Mouse (Mus musculus) fibroblast of lung, adult 2 months (primary cell): Measurements from ENCODE around the gene Gjd3.
A peak's percentile ranks its signal among the peaks of the same experiment; 100 is the strongest.
"Not testable (repeated sequence)": the region's sequence is repeated elsewhere in the genome, so short reads cannot be mapped to it uniquely, and the experiment has no call there.

Experiments
- DNase-seq: peaks from one replicate; pipeline ENCODE4 v3.0.0-alpha.2; 2011; ENCODE audit warnings: low read depth

The Gjd3 gene

DNA sequence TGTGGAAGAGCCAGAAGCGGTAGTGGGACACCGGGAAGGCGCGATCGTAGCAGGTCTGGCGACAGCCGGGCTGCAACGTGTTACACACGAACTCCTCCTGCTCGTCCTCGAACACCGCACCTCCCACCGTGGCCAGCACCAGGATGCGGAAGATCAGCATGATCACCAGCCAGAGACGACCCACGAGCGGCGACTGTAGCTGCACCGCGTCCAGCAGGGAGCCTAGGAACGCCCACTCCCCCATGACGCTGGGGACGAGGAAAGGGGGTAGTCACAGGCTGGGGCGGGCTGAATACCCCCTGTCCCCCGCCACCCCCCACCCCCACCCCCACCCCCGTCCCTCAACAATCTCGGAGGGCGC is at the start of gene Gjd3:
Gjd3 (minus strand) TSS at position 244 of the 361 bp plus-strand sequence.
- no peak for DNase-seq

DNA sequence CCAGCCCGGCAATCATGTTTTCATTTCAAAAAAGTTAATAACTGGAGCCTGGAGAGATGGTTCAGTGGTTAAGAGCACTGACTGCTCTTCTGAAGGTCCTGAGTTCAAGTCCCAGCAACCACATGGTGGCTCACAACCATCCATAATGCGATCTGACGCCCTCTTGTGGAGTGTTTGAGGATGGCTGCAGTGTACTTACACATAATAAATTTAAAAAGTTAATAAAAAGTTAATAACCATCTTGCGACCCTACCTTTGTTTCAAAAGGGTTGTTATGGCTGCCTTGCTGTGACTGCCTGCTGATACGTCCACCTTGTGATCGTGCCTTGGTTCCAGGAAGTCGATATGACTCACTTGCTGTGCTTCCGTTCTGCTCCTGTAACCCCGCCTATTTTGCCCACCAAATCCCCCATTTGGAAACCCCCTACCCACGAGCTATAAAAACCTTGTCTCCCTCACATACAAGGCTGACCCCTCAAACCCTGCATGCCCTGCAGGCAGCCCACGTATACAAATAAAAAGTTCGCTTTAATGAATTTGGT is 44.2 kb upstream of the Gjd3 start:
- DNase-seq, result no peak

DNA sequence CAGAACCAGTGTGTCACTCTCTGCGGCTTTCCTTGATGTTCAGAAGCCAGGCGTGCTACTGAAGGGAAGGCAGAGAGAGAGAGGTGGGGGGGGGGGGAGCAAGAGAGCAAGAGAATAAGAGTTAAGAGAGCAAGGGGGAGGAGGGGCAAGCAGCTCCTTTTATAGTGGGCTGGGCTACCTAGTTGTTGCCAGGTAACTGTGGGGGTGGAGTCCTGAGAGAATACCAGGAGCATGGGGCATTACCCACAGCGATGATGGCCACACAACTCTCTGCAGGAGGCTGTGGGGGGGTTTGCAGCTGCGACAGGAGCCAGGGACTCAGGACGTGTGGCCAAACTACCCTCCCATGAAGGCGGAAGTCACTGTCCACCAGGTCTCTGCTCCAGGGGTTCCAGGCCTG is 43.1 kb upstream of the Gjd3 start:
- no peak for DNase-seq

DNA sequence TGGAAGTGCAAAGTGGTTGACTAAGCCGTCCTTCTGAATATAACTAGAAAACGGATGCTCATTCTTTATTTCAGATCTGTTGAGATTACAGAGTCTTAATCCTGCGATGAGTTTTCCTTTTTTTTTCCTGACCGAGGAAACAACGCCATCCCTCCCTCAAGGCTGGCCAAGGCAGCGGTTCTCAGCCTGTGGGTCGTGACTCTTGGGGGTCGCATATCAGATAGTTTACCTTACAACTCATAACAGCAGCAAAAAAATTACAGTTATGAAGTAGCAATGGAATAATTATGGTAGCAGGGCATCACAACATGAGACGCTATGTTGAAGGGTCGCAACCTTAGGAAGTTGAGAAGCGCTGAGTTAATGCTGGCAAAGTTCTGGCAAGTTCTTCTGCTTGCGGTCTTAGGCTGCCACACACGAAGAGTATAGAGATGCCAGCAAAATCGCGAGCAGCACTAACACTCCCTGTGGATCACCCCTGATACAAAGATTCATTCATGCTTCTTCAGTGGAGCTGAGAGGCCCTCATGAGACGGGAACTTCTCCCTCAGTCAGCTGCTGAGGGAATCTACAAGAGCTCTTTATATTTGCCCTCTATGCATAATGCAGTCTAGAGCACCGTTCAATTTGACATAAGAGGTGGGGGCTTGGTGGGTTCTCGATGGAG is 41.8 kb upstream of the Gjd3 start:
- DNase-seq, result no peak

GRCm38 (mm10) chr11:99023500-99024467 is 41.0 kb upstream of the Gjd3 start, which contains the start of gene Top2a:
Gene Top2a, minus strand, starts transcription at chr11:99024189.
- peak; percentile 100 for DNase-seq

DNA sequence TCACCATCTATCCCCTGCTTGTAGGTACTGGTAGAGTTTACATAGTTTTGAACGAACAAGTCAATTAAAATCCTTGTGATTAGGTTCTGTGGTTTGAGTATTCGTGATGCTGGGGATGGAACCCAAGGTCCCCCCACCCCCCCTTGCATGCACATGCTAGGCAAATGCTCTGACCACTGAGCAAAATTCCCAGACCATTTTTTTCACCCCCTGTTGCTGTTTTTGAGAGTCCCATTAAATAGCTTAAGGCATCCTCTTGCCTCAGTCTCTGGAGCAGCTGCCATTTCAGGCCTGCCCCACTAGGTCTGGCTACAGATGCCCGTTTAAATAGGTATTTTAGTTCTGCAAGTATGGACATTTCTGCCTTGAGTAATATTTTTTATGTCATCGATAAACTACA is 40.3 kb upstream of the Gjd3 start:
- DNase-seq, result no peak

DNA sequence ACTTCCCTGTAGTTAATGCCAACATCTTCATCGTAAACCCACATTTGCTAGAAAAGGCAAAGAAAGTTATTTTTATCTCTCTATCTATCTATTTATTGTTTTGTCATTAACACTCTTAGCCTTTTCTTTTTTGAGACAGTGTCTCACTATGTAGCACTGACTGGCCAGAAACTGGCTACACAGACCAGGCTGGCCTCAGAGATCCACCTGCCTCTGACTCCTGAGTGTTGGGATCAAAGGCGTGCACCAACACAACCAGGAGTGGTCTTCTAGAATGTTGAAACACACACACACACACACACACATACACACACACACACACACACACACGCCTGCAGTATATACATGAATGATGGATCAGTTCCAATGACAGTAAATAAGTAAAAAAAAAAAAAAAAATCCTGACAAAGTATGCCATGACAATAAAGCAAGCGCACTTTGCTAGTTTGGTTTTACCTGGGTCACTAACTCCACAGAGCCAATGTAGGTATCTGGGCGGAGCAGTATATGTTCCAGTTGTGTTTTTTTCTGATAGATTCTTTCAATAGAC is 39.6 kb upstream of the Gjd3 start:
- DNase-seq, result no peak

GRCm38 (mm10) chr11:99019844-99020243 is 37.0 kb upstream of the Gjd3 start:
- no peak for DNase-seq

GRCm38 (mm10) chr11:99013856-99014255 is 31.0 kb upstream of the Gjd3 start:
- DNase-seq, result no peak

GRCm38 (mm10) chr11:99010706-99011105 is 27.9 kb upstream of the Gjd3 start:
- DNase-seq, result no peak

- no peak for DNase-seq
These were observed 27.3 kb upstream of the Gjd3 start for GRCm38 (mm10) chr11:99010124-99010523.

GRCm38 (mm10) chr11:99006788-99007187 is 24.0 kb upstream of the Gjd3 start:
- DNase-seq, result no peak

DNA sequence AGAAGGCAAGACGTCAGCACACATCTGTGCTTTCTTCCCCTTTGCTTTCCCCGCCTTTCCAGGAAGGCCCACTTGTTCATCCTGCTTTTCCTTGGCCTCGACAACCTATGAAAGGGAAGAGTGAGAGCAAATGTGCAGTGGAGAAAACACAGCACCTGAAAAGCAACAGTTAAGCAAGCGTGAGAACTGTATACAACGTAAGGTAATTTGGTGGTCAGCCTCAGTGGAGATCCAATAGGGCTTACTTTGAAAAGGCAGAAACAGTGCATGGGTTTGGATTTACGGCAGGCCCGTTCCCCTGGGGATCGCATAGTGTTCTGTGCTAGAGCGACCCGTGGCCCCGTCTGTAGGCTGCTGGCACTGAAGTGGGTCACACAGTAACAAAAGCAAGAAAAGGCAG is 16.4 kb upstream of the Gjd3 start:
- no peak for DNase-seq

GRCm38 (mm10) chr11:98998776-98999175 is 16.0 kb upstream of the Gjd3 start:
- DNase-seq, result no peak

DNA sequence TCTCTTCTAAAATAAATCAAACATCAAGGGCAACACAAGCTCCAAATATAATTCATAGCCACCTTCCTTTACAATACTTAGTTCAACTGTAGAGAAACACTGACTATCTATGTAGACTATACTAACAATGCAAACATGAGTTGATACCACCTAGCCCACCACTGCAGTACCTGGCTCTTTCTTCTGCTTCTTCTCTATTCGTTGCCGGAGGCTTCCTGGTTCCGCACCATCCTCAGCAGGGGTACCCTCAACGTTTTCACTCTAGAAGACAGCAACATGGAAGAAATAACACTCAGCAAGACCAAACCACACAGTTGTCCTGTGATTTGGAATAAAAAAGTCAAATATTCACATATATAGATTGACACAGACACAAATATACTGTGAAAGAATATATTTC is 14.8 kb upstream of the Gjd3 start:
- no peak for DNase-seq

- no peak for DNase-seq
These were observed 13.2 kb upstream of the Gjd3 start for GRCm38 (mm10) chr11:98995987-98996386.

GRCm38 (mm10) chr11:98990866-98991265 is 8.1 kb upstream of the Gjd3 start:
- no peak for DNase-seq

- not testable (repeated sequence) for DNase-seq
These were observed 5.4 kb upstream of the Gjd3 start for GRCm38 (mm10) chr11:98988260-98988659.

- DNase-seq, result no peak
These were observed 2.7 kb upstream of the Gjd3 start for GRCm38 (mm10) chr11:98985542-98985941.

GRCm38 (mm10) chr11:98983551-98983950 is 735 bp upstream of the Gjd3 start:
- DNase-seq, result no peak

DNA sequence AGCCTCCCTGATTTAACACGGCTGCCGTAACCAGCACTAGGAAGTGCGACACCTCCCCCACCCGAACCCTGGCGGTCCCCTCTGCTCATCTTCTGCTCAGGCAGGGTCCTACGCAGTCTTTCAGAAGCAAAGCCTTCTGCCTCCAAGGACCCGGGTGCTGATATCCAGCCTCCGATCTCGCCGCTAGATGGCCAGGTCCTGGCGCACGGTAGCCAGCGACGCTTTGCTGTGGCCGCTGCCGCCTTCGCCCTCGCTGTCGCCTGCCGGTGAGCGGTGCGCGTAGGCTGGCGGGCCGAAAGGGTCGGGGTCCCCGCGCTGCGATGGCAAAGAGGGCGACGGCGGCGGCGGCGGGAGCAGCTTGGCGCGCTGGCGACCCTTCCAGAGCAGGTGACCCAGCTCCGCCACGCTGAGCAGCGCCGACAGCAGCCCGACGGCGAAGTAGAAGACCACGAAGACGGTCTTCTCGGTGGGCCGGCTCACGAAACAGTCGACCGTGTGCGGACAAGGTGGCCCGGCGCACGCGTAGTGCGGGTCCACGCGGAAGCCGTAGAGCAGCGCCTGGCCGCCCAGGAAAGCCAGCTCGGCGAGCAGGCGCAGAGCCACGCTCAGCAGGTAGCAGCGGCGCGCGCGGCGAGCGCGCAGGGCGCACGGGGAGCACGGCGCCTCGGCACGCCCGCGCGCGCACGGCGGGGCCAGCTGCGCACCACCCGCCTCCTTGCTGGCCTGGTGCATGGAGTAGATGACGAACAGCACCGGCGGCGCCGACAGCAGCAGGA is 631 bp downstream of the Gjd3 start:
- DNase-seq, result no peak
